Mouse (Mus musculus) B cell, adult 2 months (primary cell): ENCODE results near the gene Arhgef12.

Source experiments
- DNase-seq, 2 experiments: peaks; one replicate each; pipeline ENCODE4 v3.0.0; 2022

Gene Arhgef12

DNA sequence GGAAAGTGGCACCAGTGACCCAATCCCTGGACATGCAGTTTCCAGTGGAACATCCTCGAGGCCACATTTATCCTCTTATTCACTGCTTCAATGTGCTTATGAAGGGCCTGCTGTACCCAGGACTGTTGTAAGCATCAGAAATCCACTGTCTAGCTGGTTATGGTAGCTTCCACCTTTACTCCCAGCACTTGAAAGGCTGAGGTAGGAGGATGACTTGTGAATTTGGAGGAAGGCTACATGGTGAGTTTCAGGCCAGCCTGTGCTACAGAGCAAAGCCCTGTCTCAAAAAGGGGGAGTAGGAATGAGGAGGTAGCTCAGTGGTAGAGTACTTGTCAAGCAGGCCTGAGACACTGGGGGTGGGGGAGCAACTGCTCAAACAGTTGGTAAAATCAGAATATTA, 1.0 kb upstream of the Arhgef12 start:
- no peak for DNase-seq

DNA sequence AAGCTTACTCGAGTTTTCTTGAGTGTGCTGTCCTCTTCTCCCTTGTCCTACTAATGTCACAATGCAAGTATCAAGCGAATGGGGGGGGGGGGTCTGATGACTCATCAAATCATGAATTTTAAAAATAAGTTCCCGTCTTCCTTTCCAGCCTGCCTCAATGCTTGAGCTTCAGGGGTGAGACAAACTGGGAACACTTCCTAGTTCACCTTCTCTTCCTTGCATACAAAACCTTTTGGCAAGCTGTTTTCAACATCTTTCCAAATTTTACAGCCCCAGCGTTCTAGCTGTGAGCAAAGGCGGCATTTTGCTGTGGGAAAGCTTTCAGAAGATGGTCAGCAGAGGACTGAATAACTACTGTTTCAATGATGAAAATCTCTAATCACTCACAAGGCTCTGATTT, 516 bp upstream of the Arhgef12 start:
- no peak for DNase-seq

DNA sequence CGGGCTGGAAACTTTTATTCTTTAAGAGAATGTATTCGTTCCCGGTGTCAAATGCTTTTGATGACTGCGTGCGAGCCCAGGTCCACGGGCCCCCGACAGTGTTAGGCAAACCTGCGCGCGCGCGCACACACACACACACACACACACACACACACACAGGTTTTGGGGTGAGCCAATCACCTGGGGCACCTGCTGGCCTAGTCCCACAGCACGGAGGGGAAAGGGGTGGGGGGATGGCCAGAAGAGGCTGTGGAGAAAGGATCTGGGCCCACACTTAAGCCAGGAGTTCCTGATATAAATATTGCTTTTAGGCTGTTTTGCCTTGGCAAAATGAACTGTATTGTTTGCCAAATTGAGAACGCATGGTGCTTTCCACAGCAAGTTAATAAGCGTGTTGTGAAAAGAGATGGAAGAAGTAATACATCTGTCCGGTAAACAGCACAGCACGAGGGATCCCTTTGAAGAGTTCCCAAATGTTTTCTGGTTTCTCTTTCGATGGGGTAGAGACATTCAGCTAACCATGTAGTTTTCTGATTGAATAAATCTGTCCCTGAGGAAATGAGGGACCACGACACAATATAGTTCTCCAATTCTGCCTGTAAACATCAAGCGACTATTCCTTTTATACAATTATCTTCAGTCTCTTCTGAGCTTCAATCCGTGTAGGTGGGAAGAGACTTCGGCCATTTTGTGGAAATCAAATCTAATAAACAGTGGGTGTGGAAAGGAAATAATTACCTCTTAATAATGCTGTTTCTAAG, 433 bp downstream of the Arhgef12 start:
- peak; percentile 43 to 47 for DNase-seq

DNA sequence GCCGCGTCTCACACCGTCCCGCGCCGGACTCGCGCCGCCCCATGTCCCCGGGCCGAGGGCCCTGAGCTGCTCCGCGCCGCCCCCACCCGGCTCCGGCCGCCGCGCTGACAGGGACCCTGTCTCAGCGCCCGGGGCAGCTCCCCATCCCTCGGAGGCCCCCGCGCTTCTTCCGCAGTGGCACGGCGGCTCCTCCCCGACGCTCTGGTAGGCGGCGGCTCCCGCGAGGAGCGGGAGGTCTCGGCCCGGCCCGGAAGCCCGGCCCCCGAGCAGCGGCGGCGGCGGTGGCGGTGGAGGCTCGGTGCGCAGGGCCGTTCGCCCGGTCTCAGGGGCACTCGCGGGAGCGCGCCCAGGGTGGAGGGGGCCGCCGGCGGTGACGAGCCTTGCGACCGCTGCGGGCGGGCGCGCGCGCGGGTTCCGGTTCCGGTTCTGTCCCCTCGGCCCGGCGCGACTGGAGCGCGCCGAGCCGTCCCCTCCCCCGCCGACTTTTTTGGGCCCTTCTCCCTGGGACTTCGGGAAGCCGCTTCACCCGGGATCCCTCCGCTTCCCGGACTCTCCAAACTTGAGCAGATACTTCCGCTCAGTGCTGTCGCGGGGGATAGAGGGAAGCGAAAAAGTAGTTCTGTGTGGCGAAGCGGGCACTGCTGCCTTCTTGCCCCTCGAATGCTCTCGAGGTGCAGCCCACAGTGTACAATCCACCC, 1.2 kb downstream of the Arhgef12 start:
- DNase-seq, result peak; percentile 66 to 68

DNA sequence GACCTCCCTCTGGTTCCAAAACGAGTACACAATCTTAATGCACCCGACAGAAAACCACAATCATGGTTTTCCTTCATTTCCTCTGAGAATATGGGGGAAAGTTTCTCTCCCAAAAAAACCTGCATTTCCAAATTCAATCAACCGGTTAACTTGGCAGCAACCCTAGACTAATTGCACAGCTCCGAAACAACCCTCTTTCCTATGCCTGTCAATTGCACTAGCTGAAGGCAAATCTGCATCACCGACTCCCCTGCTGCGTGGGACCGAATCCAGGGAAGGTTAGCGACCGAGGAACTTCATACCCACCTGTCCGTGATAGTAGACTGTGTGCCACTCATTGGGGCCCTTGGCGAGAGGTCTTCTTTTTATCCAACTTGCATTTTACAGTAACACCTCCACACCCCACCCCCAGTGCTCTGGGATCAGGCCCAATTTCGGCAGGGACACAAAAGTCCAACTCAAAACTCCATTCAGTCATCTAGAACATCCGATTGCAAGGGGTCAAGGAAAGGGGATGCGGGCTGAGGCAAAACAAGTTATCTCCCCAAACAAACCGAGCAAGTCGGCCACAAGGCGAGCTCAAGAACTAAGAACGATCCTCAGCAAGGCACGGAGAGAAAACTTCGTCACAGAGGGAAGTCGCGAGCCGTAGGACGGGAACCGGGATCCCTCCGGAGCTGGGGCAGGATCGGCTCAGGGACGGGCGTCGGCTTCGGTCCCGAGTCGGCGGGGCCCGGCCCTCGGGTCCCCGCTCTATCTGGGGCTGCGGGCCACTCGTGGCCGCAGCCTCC, 2.0 kb downstream of the Arhgef12 start:
- DNase-seq, result peak; percentile 28 to 34

DNA sequence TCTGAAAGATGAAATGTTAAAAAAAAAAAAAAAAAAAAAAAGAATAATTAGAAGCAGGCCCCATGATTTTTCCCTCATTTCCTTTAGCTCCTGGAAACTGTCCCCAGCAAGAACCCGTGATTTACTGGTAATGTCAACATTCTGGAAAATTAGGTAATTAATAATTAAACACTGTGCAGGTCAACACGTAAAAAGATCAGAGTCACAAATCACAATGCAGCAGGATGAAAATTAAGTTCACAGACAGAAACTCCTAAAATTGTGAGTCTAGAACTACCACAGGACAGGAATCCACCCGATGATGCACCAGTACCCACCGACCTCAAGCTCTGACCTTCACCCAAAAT, 2.5 kb downstream of the Arhgef12 start:
- DNase-seq, result no peak

DNA sequence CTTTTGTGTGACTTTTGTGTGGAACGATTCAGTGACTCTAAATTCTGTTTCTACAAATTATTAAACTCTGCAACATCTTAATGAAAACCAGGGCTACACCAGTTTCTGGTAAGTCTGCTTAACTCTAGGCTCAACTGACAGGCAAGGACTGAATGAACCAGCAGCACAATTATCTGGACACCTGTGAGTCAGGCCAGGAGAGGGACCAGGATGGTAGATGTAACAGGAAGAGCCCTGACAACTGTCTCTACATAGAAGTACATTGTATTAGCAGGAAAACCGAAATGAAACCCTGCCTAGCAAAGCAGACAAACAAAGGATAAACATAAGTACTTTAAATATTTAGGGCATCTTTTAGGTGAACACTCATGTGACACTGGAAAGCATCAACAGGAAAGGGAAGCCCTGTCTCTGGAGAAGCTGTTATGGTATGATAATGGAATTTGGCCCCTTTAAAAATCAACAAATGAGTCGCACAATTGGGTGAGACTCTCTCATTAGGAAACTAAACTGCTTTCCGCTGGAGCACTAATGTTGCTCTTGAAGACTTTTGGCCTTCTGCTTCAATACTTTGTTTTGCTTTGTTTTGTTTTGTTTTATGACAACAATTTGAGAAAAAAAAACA, 3.3 kb downstream of the Arhgef12 start:
- DNase-seq, result no peak

DNA sequence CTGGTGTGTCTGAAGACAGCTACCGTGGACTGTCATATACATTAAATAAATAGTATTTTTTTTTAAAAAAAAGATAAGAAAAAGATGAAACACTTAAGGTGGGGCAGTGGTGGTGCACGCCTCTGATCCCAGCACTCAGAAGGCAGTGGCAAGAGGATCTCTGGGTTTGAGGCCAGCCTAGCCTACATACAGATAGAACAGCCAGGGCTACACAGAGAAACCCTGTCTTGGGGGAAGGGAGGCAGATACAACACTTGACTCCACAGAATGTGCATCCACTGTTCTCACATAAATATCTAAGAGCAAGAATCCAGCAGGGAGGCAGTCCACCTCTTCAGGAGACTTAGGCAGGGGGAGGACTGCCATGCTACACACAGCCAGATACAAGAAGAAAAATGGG, 4.1 kb downstream of the Arhgef12 start:
- DNase-seq, result no peak

DNA sequence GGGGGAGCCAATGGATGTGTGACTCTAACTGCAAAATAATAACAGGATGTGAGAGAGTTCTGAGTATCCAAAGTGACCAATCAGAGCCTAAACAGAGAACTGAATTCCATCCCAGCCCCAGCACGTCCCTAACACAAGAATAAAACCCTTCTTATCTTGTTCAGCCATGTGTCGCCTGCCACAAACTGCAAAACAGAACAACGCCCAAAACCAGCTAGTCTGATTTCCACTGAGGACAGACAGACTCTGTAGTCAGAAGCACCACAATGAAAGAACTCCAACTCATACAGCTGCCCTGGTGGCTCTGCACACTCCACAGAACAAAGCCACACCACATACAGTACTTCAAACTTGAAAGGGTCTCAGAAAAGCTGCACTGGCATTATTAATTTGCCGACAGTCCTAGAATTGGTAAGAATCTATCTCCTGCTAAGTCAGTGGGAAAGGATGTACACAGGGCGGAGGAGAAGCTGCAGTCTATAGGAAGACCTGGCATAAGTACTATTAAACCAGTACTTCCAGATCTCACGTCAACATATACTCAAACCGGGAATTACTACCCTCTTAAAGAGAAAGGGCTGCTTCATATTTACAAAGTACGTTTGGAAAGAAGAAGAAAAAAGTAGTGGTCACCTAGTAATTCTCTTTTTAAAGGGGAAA, 5.0 kb downstream of the Arhgef12 start:
- DNase-seq, result no peak

DNA sequence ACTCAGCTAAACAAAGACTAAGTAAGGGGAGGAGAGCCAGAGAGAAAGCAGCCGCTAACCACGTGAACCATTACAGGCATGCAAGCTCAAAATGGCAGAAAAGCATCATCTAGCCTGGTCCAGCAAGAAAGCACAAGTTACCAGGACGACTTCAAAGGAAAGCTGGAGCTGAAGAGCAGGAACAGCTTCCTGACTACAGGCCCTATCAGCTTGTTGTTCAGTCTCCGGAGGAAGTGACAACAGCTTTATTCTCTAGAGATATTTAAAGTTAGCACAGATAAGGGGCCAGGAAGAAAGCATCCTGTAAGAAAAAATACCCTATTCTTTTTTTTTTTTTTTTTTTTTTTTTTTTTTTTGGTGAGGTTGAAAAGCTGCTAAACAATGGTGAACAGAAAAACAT, 8.1 kb downstream of the Arhgef12 start:
- DNase-seq, result no peak

DNA sequence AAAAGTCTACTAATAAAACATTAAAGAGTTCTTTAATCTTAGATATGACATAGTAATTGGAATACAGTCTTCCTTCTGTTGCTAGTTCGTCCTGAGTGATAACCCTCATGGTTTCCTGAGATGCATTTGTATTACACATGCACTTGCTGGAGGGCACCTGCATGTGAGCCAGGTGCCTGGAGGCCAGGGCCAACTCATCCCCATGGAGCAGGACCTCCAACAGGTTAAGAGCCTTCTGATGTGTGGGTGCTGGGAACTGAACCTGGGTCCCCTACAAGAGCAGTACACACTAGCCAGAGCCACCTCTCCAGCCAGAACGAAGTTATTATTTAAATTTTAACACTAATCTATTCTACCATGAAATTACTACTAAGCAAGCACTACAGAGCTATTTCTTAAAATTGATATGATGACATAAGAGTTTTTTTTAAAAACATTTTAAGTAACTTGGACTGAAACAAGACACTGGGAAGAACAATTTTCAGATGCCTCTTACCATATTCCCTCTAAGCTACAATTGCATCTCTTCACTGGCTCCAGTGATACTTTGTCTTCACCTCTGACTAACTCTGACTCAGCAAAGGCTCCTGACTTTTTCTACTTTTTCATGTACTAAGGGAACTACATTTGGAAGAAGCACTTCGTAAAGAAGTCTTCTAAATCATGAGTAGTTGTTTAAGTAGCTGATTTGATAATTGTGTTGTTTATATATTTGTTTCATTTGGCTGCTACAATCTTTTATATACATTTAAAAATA, 9.1 kb downstream of the Arhgef12 start:
- DNase-seq, result no peak

DNA sequence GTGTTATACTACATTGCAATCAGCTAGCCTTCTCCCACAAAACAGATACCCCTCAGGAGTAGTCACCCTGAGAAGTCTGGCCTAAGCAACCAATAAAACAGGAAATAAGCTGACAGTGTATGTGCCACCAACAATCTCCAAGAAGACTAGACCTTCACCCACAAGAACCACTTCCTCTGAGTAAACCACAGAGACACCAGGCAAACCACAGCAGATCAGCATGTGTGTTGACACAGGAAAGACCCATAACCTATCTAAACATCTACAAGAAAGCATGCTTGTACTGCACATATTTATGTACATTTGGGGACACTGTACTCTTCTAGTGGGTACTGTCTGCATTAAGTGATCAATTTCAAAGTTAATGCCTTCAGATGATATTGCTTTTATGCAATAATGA, 10.7 kb downstream of the Arhgef12 start:
- peak; percentile 37 to 53 for DNase-seq

DNA sequence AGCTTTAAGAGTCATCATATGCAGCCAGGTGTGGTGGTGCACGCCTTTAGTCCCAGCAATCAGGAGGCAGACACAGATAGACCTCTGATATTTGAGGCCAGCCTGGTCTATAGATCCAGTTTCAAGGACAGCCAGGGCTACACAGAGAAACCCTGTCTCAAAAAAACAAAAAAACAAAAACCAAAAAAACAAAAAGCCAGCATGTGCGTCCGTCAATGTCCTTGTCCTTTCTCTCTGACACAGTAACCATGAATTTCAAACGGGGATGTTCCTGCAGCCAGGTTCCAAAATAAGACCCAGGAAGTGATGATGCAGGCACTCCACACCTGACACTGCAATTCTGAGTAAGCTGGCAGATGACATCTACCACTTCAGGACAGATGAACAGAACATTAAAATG, 12.2 kb downstream of the Arhgef12 start:
- DNase-seq, result no peak

DNA sequence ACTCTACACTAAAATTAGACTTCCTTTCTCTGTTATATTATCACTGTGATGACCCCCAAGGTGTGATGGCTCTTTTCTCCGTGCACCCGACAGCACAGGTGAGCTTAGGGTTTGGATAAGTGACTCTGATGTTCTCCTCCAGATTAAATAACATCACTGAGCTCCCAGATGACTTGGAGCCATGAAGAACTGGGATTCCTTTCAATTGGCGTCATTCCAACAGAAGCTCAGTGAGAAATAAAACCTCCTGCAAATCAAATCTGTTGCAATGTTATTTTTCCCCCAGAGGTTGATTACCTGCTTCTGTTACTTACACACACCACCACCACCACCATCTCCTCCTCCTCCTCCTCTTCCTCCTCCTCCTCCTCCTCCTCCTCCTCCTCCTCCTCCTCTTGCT, 13.2 kb downstream of the Arhgef12 start:
- no peak for DNase-seq

DNA sequence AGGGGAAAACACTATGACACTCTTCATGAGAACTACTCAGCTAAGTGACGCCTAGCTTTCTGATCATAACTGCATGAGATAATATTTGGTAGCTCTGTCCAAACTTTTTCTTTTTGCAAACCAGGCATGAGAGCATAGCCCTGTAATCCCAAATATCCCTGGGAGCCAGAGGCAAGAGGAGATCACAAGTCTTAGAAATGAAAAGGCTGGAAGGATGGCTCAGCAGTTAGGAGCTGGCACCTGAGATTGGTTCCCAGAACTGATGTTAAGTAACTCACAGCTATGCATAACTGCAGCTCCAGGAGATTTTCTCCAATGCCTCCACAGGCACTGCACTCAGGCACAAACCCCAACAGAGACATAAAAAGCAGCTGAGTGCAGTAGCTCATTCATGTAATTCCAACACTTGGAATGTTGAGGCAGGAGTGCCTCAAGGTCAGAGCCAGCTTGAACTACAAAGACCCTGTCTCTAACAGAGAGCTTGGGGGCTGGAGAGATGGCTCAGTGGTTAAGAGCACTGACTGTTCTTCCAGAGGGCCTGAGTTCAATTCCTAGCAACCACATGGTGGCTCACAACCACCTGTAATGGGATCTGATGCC, 21.3 kb downstream of the Arhgef12 start:
- no peak for DNase-seq

DNA sequence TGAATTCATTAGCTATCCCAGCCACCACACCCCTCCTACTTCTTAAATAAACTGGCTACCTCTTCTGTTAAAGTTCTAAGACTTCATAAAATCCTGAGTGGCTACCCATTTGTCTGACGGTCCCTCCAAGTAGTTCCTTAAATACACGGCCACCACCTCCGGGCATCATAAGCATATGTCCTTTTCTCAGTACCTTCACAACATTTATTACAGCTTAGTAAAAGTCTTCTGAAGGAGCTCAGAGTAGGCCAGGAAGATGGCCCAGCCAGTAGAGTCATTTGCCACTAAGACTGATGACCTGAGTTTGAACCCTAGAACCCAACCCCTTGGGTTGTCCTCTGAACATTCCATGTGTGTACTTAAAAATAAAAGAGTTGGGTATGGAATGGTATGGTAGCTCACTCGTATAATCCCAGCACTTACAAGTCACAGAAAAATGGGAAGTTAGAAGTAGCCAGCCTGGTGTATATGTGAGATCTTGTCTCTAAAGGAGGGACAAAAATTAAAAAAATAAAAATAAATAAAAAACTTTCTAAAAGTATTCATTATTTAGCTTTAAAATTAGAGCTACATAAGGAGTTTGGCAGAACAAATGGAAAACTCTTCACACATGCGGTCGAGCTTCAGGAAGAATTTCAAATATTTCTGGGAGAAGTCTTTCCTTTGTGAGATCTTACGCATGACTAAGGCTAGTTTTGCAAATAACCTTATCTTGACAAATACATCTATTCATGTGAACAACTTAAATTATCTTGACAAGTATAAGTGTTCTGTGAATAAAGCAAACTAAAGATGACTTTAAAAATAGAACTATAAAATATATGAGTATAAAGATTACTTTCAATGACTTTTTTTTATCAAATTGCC, 22.3 kb downstream of the Arhgef12 start:
- DNase-seq, result no peak

DNA sequence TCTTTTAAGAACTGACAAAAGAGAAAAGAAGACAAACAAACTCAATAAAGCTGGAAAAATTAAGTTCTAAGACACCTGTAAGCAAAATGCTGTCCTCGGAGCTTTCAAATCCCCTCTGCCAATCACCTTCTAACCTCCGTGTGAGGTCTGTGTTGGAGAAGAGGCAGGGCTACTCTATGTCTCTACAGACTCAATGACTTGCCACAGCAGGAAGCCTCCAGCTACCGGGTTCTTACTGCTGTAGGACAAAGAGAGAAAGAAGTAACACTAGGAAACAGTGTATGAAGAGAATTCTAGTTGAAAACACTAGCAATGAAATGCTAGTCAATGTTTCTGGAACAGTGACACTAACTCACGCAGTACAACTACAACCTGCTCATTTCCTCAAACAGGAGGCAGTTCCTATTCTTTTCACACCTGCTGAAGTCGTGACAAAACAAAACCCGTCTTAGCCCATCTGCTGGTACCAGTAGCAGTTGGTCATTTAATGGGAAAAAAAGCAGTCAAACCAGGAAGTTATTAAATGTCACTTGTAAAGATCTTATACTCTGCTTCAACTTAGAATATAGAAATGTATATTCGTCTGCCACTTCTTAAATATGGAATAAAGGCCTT, 23.5 kb downstream of the Arhgef12 start:
- no peak for DNase-seq

DNA sequence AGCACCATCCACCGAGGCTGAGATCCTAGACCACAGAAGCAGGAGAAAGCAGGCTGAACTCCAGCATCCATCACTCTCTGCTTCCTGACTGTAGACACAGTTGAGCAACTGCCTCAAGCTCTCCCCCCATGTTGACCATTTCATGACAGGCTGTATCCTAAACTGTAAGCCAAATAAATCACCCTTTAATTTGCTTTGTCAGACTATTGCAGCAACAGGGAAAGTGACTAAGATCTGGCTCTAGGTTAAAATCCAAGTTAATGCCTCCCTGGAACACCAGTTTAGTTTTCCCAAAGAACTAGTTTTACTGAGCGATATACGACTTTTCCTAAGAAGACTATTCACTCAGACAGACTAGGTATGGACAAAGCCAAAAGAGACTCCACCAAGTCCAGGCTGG, 28.3 kb downstream of the Arhgef12 start:
- no peak for DNase-seq

DNA sequence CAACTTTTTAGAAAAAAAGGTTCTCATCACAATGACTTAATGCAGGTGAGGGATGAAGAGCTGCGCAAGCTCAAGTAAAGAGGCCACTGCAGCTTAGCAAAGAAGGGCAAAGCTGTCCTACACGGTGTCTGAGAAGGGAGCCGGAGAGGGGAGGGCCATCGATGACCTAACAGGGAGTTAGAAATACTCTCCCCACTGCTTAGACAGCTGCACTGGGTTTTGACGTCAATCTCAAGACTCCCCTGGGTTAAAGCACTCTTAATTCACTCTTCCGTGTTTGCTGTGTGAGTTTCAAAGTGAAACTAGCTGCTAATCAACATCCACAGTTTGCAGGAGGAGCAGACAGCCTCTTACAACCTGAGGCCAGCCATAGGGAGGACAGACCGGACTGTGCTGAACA, 30.9 kb downstream of the Arhgef12 start:
- no peak for DNase-seq

DNA sequence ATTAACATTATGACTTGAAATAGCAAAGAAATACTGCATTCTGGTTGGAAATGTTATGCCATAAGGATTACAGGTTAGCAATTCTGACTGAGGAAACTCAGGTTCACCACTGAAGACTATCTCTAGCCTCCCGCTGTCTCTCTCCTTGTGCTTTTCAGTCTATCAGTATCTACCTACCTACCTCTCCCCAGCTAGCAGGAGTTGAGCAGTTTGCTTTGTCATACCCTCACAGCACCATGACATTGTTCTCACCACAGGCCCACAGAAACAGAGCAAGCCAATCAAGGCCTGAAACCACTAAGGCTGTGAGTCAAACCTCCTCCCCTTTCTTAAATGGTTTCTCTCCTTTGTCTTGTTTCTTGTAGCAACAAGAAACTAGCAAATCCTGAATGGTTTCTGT, 32.4 kb downstream of the Arhgef12 start:
- no peak for DNase-seq
